Mouse (Mus musculus): ENCODE measurements around the gene Ccdc89. TPM values are rescaled to one million over a fixed set of nuclear protein-coding genes. Genes with fewer than 3 reads are reported as not detected.

Gene Ccdc89
- not detected in 2 replicates for polyA plus RNA-seq (2012; ENCODE audit: low replicate concordance)

GRCm38 (mm10) chr7:90426020-90427001 is at the start of gene Ccdc89:
Ccdc89 (plus strand) TSS chr7:90426577.

GRCm38 (mm10) chr7:90442518-90443080 is 16.2 kb downstream of the Ccdc89 start, which contains the start of gene Crebzf:
Crebzf (plus strand) TSS chr7:90442729.

GRCm38 (mm10) chr7:90456845-90457468 is 30.6 kb downstream of the Ccdc89 start, which contains the start of gene Tmem126a:
Tmem126a (minus strand) TSS chr7:90457229.

GRCm38 (mm10) chr7:90475793-90476312 is 49.5 kb downstream of the Ccdc89 start, which contains the start of gene Tmem126b:
Tmem126b (minus strand) TSS chr7:90476001.

GRCm38 (mm10) chr7:90476313-90477245 is 50.2 kb downstream of the Ccdc89 start, which contains the start of gene Dlg2:
Dlg2 (plus strand) TSS chr7:90476672.

Other genes with a start within 250 kb of the Ccdc89 start
- gene Ccdc83, start 160.8 kb upstream of the Ccdc89 start, polyA plus RNA-seq (2012; ENCODE audit: low replicate concordance), result not detected in 2 replicates
- gene Sytl2, start 124.3 kb upstream of the Ccdc89 start, polyA plus RNA-seq (2012; ENCODE audit: low replicate concordance), result 1.4 and 2.5 TPM in 2 replicates
- gene Crebzf, start 16.2 kb downstream of the Ccdc89 start, polyA plus RNA-seq (2012; ENCODE audit: low replicate concordance), result 82.0 and 212 TPM in 2 replicates
- gene Tmem126a, start 30.7 kb downstream of the Ccdc89 start, polyA plus RNA-seq (2012; ENCODE audit: low replicate concordance), result 14.2 and 32.5 TPM in 2 replicates
- gene Tmem126b, start 49.4 kb downstream of the Ccdc89 start, polyA plus RNA-seq (2012; ENCODE audit: low replicate concordance), result 3.1 and 5.8 TPM in 2 replicates
- gene Dlg2, start 50.1 kb downstream of the Ccdc89 start, polyA plus RNA-seq (2012; ENCODE audit: low replicate concordance), result 0.11 and 0.22 TPM in 2 replicates